Mouse (Mus musculus): ENCODE measurements around the gene Lingo3.

Gene Lingo3

DNA sequence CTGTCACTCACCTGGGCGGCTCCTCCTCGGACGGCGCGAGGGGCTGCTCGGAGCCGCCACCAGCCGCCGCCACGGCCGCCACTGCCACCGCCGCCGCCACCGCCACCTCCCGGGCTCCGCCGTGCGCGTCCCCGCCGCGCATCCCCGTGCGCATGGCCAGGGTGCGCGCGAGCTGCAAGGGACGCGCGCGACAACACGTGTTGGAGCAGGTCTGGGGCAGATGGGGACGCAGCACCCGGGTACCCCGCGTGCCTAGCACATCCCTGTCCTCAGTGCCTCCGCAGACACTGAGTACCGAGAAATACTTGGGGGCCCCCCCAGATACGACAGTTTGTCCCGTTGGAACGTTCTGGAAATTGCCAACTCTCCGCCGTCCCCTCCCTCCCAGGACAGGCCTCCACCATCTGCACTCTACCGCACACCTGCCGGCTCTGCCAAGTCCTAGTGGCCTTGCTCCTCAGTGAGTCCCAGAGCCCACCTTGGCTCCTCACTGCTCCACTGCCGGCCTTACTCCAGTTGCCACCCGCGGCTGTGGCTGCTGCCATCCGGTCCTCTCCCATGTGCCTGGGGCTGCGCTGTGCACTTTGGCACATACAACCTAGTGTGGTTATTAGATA lies at the start of gene Lingo3:
Lingo3 (minus strand) TSS at position 109 of the 617 bp plus-strand sequence.
- DNase-seq (ENCODE audit: extremely low spot score), result no peak

DNA sequence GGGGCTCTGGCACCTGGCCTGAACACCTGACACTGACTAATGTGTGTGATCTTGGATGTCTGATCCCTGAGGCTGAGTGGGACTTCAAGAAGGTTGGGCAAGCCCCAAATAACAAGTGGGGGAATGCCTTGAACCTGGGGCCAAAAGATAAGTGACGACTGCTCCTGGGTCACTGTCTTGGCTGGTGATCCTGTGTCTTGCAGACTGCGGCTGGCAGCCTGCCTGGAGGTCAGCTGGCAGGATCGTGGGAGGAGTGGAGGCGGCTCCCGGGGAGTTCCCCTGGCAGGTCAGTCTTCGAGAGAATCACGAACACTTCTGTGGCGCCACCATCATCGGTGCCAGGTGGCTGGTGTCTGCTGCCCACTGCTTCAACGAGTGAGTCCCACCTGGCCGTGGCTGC lies 43.3 kb upstream of the Lingo3 start:
- no peak for DNase-seq (ENCODE audit: extremely low spot score)

DNA sequence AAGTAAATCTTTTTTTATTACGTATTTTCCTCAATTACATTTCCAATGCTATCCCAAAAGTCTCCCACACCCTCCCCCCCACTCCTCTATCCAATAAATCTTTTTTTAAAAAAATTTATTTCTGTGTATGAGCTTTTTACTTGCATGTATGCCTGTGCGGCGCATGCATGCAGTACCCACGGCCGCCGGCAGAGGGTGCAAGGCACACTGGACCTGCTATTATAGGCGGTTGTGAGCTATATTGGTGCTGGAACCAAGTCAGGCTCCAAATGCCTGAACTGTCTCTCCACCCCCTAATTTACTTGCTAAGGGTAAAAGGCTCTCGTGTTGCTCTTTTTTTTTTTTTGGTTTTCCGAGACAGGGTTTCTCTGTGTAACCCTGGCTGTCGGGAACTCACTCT lies 37.5 kb upstream of the Lingo3 start:
- DNase-seq (ENCODE audit: extremely low spot score), result peak; percentile 75

DNA sequence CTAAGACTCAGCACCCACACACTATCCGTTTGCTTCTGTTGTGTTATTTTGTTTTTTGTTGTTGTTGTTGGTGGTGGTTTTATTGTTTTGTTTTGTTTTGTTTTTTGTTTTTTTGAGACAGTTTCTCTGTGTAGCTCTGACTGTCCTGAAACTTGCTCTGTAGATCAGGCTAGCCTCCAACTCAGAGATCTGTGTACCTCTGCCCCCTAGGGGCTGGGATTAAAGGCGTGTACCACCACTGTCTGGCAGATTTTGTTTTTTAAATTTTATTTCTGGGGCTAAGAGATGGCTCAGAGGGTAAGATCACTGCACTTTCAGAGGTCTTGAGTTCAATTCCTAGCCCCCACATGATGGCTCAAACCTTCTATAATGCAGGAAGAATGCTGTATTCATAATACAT lies 37.1 kb upstream of the Lingo3 start:
- no peak for DNase-seq (ENCODE audit: extremely low spot score)

DNA sequence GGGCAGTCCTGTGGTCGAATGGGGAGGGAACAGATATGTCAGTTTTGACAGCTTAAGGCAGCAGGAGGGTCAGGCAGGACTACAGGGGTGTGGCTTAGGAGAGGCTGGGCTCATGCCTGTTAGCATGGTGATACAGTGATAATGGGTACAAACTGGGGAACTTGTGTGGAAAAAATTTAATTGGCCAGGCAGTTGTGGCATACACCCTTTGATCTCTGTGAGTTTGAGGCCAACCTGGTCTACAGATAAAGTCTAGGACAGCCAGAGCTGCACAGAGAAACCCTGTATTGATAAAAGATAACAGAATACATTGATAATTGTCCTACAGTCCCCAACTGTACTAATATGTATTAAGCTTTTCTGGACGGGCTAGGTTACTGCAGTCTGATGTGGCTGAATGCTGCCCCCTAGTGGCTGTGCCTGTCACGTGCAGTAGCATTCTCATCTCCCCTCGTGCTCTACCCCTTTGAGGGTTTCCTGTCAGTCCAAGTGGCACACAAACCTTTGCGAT lies 36.3 kb upstream of the Lingo3 start:
- DNase-seq (ENCODE audit: extremely low spot score), result peak; percentile 71

DNA sequence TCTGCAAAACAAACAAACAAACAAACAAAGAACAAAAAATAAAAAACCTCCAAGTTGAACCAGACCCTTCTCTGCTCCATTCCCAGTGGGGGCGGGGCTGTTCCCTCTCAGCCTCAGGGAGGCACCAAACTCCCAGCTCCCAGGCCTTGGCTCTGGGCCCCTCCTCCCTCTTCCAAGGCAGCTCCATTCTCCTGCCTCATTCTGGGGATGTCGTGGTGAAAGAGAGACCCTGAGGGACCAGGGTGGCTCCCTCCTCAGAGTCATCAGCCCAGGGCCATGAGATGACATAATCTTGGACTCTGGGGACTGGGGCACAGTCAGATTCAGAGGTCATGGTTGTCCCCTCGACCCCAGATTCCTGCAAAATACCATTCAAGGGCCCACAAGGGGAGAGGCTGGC lies 32.8 kb upstream of the Lingo3 start:
- no peak for DNase-seq (ENCODE audit: extremely low spot score)

DNA sequence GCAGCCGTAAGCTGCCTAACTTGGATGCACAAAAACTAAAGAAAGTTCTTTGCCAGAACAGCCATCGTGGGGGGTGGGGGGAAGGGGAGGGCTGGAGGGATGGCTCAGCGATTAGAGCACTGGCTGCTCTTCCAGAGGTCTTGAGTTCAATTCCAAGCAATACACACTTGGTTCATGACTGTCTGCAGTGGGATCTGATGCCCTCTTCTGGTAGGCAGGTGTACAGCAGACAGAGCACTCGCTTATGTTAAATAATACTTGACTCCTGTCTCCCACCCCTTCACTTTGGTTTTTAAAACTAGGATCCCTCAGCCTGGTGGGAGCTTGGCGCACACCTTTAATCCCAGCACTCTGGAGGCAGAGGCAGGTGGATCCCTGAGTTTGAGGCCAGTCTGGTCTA lies 32.2 kb upstream of the Lingo3 start:
- peak; percentile 57 for DNase-seq (ENCODE audit: extremely low spot score)

DNA sequence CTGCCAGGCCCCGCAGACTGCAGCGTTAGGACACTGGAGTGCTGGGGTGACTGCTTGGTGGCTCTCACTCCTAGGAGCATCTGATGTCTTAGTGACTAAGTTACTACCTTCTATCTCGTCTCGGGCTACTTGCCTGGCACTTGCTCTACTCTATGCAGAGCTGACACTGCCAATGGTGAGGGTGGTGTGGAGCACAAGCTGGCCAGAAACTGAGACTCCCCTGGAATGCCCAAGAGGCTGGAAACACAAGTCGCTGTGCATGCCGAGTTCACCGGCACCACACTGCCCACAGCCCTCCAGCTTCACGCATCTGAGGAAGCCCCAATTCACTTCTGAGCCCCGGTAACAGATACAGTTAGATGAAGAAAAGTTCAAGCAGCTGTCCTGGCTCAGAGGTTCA lies 30.2 kb upstream of the Lingo3 start:
- DNase-seq (ENCODE audit: extremely low spot score), result no peak

DNA sequence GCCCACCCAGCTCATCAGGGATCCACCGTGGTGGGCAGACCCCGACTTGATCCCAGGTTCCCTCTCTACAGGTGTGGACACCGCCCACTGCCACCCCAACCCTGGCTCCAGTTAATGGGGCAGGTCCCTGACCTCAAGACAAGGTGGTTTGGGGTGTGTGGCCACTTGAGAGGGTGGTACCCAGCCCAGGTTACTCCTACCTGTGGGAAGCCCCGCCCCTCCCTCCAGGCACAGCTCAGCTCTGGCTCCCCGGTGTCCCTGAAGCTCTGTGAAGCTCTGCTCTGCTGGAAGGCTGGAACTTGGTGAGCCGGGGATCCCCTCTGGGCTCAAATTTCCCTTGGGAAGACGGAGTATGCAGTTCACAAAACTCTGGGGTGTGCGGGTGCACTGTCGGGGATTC lies 27.7 kb upstream of the Lingo3 start, which contains the start of gene Tmprss9:
Tmprss9 (plus strand) TSS at position 268 of the 400 bp plus-strand sequence.
- no peak for DNase-seq (ENCODE audit: extremely low spot score)

DNA sequence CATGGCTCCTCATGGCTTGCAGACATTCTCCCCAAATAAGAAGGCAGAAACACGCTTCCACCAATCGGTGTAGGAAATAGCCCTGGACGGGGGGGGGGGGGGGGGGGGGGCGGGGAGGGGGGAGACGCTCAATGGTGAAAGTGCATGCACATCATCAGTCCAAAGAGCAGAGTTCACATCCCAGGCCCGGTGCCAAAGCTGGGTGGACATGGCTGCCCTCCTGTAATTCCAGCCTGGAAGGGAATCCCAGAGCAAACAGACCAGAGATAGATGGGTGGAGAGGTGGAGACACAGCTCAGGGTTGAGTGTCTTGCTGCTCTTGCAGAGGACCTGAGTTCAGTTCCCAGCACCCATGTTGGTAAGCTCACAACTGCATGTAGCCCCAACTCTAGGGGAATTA lies 27.2 kb upstream of the Lingo3 start:
- no peak for DNase-seq (ENCODE audit: extremely low spot score)

DNA sequence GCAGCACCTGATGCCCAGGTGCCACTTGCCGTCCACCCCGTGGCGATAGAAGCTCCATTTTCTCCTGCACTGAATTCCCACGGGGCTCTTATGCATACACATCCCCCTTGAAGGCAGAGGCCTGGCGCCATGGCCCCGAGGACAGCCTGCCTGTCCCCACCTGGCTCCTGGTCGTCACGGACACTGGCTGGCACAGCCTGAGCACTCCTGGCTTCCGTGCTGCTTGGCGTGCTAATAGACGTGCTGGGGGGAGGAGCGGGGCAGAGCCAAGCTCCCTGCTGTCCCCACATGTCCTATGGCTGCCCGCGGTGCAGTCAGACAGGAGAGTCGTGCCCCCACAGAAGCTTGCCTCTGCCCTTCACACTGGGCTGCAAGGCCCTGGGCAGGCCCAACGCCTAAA lies 20.6 kb upstream of the Lingo3 start:
- no peak for DNase-seq (ENCODE audit: extremely low spot score)

DNA sequence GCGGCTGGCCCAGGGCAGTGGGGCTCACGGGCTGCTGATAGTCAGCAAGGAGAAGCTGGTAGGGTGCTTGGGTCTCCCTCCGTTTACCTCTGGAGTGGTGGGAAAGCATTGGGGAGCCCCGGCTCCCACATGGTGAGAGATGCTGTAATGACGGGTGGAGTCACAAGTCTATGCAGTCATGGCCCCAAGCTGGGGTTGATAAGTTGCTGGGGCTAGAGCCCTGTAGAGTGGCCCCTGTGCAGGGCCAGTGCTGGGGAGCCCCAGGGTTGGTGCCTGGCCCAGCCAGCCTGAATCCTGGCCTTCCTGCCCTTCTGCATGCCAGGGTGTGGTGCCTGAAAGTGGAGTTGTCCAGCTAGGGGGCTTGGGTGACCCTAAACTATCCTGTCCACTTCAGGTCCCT lies 18.5 kb upstream of the Lingo3 start:
- DNase-seq (ENCODE audit: extremely low spot score), result no peak

DNA sequence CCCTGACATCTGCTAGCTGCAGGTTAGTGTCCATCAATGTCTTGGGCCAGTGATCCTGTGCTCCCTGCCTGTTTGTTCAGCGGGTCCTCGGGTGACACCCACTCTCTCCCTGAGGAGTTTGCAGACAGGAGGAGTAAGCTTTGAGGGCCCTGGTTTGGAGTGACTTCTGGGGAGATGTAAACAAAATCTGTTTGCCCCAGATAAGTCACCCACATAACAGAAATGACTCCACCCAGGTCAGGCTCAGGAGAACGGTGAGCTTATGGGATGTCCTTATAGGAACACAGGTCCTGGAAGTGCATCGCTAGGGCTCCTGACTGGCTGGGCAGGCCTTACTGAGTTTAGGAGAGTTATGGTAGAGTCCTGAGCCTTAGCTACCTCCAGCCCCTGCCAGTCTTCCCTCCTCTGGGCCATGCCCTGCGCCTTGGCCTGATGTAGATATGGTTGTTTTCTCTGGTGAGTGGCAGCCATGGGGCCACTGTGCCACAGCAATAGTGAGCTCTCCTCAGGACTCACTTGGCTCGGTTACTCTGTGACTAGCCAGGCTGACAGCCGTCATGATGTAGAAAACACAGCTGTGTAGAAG lies 14.6 kb upstream of the Lingo3 start:
- no peak for DNase-seq (ENCODE audit: extremely low spot score)

DNA sequence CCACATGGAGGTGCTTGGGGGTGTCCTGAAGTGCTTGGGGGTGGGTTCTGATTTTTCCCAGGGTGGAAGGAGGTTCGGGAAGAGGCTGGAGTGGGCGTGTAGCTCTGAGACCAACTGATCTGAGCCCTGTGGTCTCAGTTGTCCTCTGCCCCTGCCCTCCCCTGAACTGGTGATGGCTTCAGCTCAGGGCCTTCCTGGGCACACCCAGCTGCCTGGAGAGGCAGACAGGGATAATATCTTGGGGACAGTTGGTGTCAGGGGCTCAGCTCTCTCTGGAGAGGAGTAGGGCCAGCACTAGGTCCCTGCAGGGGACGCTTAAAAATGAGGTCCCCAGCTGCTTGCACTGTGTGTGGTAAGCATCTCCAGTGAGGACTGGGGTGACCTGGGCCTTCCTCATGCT lies 14.0 kb upstream of the Lingo3 start:
- no peak for DNase-seq (ENCODE audit: extremely low spot score)

DNA sequence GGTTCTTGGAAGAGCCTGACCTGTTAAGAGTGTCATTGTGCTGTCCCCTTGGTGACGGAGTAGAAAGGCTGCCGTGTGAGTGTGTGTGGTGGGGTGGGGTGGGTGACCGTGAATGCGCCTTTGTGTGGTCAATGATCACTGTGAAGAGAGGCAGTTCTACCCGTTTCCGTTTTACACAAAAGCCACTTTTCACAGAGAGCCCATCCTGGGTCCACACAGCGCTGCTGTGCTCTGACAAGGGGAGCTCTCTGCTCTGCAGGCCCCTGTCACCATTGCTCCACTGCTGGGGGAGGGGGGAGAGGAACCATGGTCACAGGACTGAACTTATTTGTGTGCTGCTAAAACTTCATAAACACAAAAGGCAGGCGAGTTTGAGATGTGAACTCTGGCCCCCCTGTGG lies 13.5 kb upstream of the Lingo3 start:
- no peak for DNase-seq (ENCODE audit: extremely low spot score)

DNA sequence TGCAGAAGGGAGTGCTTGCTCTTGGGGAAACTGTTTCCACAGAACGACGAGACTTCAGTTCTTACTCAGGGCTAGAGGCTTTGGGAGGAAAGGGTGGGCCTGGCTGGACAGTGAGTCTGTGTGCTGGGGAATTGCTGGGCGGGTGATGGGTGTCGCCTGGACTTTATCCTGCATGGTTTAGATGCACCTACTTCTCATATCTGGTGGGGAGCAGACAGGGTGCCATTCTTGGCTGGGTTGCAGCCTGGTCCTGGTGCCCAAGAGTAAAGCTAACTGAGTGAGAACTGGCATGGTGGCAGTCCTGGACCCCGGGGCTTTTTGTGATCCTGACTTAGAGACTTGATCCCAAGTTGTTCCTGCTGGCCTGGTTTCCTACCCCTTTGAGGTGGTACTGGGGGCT lies 13.1 kb upstream of the Lingo3 start:
- DNase-seq (ENCODE audit: extremely low spot score), result no peak

DNA sequence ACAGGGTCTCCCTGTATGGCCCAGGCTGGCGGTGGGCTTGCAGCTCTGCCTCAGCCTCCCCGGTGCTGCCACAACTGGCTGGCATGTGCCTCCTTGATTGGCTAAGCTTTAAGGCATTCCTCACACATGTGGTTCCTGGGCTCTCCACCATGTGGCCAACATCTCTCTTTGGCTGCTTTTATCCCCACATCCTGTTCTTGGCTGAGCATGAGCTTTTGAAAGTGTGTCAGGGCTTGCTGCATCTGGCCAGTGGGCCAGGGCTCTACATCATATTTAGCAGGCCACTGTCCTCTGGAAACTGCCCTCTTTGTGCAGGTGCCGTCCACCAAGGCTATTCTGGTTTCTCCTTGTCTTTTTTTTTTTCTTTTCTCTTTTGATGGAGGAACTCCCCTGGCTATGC lies 12.4 kb upstream of the Lingo3 start:
- DNase-seq (ENCODE audit: extremely low spot score), result no peak

DNA sequence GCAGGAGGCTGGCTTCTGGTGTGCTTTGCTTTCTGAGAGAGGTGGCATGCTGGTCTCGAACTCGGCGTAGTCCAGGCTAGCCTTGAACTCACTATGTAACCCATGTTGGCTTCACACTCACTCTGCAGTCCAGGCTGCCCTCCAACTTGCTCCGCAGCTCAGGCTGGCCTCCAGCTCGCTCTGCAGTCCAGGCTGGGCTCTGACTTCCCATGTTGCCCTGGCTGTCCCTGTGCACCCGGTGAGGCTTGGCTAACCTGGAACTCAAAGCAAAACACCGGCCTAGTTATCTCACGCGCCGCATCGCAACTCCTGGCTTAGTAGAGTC lies 11.9 kb upstream of the Lingo3 start:
- peak; percentile 16 for DNase-seq (ENCODE audit: extremely low spot score)

DNA sequence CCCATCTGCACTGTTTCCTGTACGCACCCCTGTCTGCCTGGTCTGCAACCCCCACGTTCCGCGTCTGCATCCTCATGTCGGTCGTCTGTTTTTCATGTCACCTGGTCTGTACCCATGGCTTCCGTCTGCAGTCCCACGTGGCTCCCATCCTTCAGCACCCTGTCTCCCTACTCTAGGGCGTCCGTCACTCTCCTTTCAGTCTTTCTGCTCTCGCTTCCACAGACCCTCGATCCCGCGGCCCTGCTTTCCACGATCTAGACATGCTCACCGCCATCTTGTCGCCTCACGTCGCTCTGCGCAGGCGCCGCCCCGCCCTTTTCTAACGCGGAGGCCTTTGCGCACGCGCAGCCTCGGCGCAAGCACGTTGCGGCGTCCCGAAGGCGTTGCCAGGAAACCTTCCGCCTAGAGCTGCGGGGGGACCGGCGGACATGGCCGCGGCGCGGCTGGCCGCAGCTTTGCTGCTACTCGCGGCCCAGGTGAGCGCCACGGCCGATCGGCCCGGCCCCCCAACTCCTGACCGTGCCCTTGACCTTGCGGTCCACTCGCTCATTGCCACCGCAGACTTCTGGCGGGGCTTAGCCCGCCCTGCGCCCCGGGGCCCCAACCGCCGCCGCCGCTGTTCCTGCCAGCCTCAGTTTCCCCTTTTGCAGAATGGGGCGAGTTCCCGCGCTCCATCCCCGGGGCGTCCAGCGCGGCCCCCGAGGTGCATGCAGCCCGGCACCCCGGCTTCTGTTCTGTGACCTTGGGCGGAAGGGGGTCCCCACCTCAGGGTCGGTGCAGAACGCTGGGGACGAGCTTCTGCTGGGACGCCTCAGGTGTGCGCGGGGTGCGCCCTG lies 11.3 kb upstream of the Lingo3 start, which contains the start of the genes Lsm7 and Sppl2b:
Lsm7 (minus strand) TSS at position 297 of the 836 bp plus-strand sequence.
Sppl2b (plus strand) TSS at position 363 of the 836 bp plus-strand sequence.
- DNase-seq (ENCODE audit: extremely low spot score), result peak; percentile 97

DNA sequence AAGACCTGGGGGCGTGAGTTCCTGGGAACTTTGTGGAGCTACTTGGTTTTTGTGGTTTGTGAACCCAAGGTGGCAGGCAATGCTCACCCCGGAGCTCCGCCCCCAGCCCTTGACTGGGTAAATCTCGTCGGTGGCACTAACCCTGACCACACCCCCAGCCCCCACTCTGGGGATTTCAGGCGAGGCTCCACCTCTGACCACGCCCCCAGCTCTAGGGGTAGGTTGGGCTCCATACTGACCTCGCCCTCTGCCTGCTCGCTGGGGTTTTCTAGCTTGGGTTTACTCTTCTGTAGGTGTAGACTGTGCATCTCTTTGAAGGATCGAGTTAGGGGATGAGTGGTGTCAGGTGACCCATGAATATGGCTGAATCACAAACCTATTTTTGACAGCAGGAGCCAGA lies 4.7 kb upstream of the Lingo3 start:
- DNase-seq (ENCODE audit: extremely low spot score), result peak; percentile 63

DNA sequence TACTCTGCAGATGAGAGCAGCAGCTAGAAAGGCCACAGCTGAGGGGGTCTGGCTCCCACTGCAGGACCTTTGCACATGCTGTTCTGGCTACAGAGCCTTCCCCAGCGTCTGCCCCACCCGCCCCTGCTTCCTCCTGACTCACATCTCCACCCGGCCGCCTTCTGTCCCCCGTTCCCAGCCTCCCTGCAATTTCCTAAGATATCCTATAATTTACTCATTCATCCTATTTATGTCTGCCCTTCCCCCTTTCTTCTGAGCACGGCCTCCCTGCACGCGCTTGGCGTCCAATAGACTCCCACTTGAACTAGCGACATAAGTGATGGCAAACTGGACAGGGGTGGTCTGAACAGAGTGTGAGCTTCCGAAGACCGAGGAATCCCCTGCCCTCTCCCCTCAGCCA lies 1.9 kb upstream of the Lingo3 start:
- DNase-seq (ENCODE audit: extremely low spot score), result no peak

DNA sequence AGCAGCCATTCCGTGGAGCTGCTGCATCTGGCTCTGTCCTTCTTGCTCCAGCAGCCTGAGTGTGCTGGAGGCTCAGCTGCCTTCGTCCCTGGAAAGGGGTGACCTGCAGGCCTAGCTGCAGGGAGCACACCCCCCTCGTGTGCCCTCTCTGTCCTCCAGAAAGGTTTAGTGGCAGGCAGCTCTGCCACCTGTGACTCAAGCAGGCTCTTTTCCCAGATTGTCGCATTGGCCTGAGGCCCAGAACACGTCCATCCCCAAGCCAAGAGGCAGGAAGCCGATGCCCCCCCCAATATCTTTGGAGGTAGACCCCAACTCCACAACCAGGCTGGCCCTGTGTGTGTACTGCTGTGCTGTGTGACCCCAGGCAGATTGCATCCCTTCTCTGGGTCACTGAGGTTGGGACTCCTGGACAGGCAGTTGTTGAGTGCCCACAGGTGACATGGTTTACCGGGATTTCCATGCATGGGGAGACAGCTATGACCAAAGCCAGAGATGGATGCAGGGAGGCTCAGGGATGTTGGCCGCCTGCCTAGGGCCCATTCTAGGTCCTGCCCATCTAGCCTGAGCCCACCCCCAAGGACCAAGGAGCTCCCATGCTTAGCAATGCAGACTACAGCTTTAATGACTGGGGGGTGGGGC lies 1.3 kb upstream of the Lingo3 start:
- DNase-seq (ENCODE audit: extremely low spot score), result no peak
